Mouse (Mus musculus) T-cell, adult 2 months (primary cell): Measurements from ENCODE around the gene Abca13.

ENCODE experiments used
- DNase-seq: peaks from one replicate; pipeline ENCODE4 v3.0.0; 2022; ENCODE audit warnings: low spot score

The Abca13 gene

GRCm38 (mm10) chr11:9684952-9685351 lies 493.2 kb downstream of the Abca13 start:
- no peak for DNase-seq

- DNase-seq = no peak
These were observed 513.4 kb downstream of the Abca13 start for GRCm38 (mm10) chr11:9705190-9705589.

- DNase-seq = no peak
These were observed 536.2 kb downstream of the Abca13 start for GRCm38 (mm10) chr11:9727810-9728490.

GRCm38 (mm10) chr11:9731300-9731699 lies 539.6 kb downstream of the Abca13 start:
- DNase-seq = no peak
